Mouse (Mus musculus): Measurements from ENCODE around the gene Ptcd1. TPM values are rescaled to one million over a fixed set of nuclear protein-coding genes. Genes with fewer than 3 reads are reported as not detected.
"Not testable (repeated sequence)": the region's sequence is repeated elsewhere in the genome, so short reads cannot be mapped to it uniquely, and the experiment has no call there.

The Ptcd1 gene
- polyA plus RNA-seq, 1 experiment from 2014 or later, result 20.5 TPM

- WGBS, result 95% methylated on average over 9 of the region's 9 CpGs
- Histone ChIP-seq H3K4me2 (replicated peaks) (no peak overlapping the region), H3K4me1 (no peaks in the 10 kb centered on the region), H3K9me3 (no peaks in the 10 kb centered on the region), H3K36me3 (peaks cover 98% of the 10 kb centered on the region), H3K27me3 (replicated peaks) (no peaks in the 10 kb centered on the region), H3K27ac (no peak overlapping the region), H3K4me3 (no peak overlapping the region), H3K9ac (no peak overlapping the region)
- ATAC-seq (ENCODE audit: low FRiP score, low read depth), result no peak
Measured at GRCm38 (mm10) chr5:145105694-145106275, 61.1 kb downstream of the Ptcd1 start.

GRCm38 (mm10) chr5:145104328-145104727, 62.6 kb downstream of the Ptcd1 start:
- 84% methylated on average over 9 of the region's 9 CpGs for WGBS
- ATAC-seq (ENCODE audit: low FRiP score, low read depth), result no peak
- H3K36me3 ChIP-seq, result peaks cover 98% of the 10 kb centered on the region

GRCm38 (mm10) chr5:145102706-145103105, 64.2 kb downstream of the Ptcd1 start:
- 90% methylated on average over 4 of the region's 4 CpGs for WGBS
- Histone ChIP-seq H3K36me3 (peaks cover 94% of the 10 kb centered on the region), H3K4me1 (no peaks in the 10 kb centered on the region)

More at GRCm38 (mm10) chr5:145104328-145104727, 62.6 kb downstream of the Ptcd1 start:
- Histone ChIP-seq H3K27ac (no peak overlapping the region), H3K9me3 (no peaks in the 10 kb centered on the region), H3K27me3 (replicated peaks) (no peaks in the 10 kb centered on the region), H3K9ac (no peak overlapping the region), H3K4me1 (no peaks in the 10 kb centered on the region), H3K4me2 (replicated peaks) (no peak overlapping the region), H3K4me3 (no peak overlapping the region)

GRCm38 (mm10) chr5:145101451-145101850, 65.5 kb downstream of the Ptcd1 start:
- H3K27me3 ChIP-seq (replicated peaks); H3K9me3 ChIP-seq; H3K4me3 ChIP-seq; H3K4me2 ChIP-seq (replicated peaks); H3K27ac ChIP-seq; ATAC-seq (ENCODE audit: low FRiP score, low read depth); H3K9ac ChIP-seq; H3K4me1 ChIP-seq: not testable (repeated sequence)
- H3K36me3 ChIP-seq, result peaks cover 94% of the 10 kb centered on the region
- 98% methylated on average over 11 of the region's 11 CpGs for WGBS

More at GRCm38 (mm10) chr5:145102706-145103105, 64.2 kb downstream of the Ptcd1 start:
- H3K9me3 ChIP-seq, result no peaks in the 10 kb centered on the region
- no peak for ATAC-seq (ENCODE audit: low FRiP score, low read depth)
- no peaks in the 10 kb centered on the region for H3K27me3 ChIP-seq (replicated peaks)
- H3K27ac ChIP-seq, result no peak overlapping the region
- H3K4me3 ChIP-seq, result no peak overlapping the region
- H3K9ac ChIP-seq, result no peak overlapping the region
- no peak overlapping the region for H3K4me2 ChIP-seq (replicated peaks)

GRCm38 (mm10) chr5:145100960-145101359, 65.9 kb downstream of the Ptcd1 start:
- no peak overlapping the region for H3K9ac ChIP-seq
- no peaks in the 10 kb centered on the region for H3K9me3 ChIP-seq
- H3K27ac ChIP-seq, result no peak overlapping the region
- no peak overlapping the region for H3K4me2 ChIP-seq (replicated peaks)
- WGBS, result 95% methylated on average over 9 of the region's 9 CpGs
- ATAC-seq (ENCODE audit: low FRiP score, low read depth), result no peak
- H3K36me3 ChIP-seq, result peaks cover 94% of the 10 kb centered on the region
- no peaks in the 10 kb centered on the region for H3K27me3 ChIP-seq (replicated peaks)
- no peaks in the 10 kb centered on the region for H3K4me1 ChIP-seq
- H3K4me3 ChIP-seq, result no peak overlapping the region

GRCm38 (mm10) chr5:145098340-145098821, 68.5 kb downstream of the Ptcd1 start:
- H3K36me3 ChIP-seq, result peaks cover 92% of the 10 kb centered on the region
- H3K4me1 ChIP-seq, result no peaks in the 10 kb centered on the region
- no peaks in the 10 kb centered on the region for H3K27me3 ChIP-seq (replicated peaks)
- H3K4me2 ChIP-seq (replicated peaks), result no peak overlapping the region
- no peak overlapping the region for H3K27ac ChIP-seq
- WGBS, result 92% methylated on average over 10 of the region's 10 CpGs
- H3K9me3 ChIP-seq, result no peaks in the 10 kb centered on the region
- no peak overlapping the region for H3K4me3 ChIP-seq
- H3K9ac ChIP-seq, result no peak overlapping the region
- ATAC-seq (ENCODE audit: low FRiP score, low read depth), result no peak

Other genes starting within 250 kb of the Ptcd1 start
- gene Smurf1, start 201.3 kb downstream of the Ptcd1 start, polyA plus RNA-seq (2016; fragmentation: Nextera tagmentation; extraction: Ambion mirVana), result 26.5 and 30.2 TPM in 2 replicates
- gene Gm4871, start 134.4 kb downstream of the Ptcd1 start, polyA plus RNA-seq (2016; fragmentation: Nextera tagmentation; extraction: Ambion mirVana), result not detected in 2 replicates
- gene 1700018F24Rik, start 124.1 kb downstream of the Ptcd1 start, polyA plus RNA-seq (2016; fragmentation: Nextera tagmentation; extraction: Ambion mirVana), result not detected in 2 replicates
- gene Arpc1a, start 83.3 kb downstream of the Ptcd1 start, polyA plus RNA-seq (2016; fragmentation: Nextera tagmentation; extraction: Ambion mirVana), result 196 and 198 TPM in 2 replicates
- not detected in 2 replicates for gene Kpna7, start 83.1 kb downstream of the Ptcd1 start, polyA plus RNA-seq (2016; fragmentation: Nextera tagmentation; extraction: Ambion mirVana)
- 94.4 and 101 TPM in 2 replicates for gene Arpc1b, start 52.9 kb downstream of the Ptcd1 start, polyA plus RNA-seq (2016; fragmentation: Nextera tagmentation; extraction: Ambion mirVana)
- 116 and 136 TPM in 2 replicates for gene Pdap1, start 26.9 kb downstream of the Ptcd1 start, polyA plus RNA-seq (2016; fragmentation: Nextera tagmentation; extraction: Ambion mirVana)
- gene Bud31, start 26.7 kb downstream of the Ptcd1 start, polyA plus RNA-seq (2016; fragmentation: Nextera tagmentation; extraction: Ambion mirVana), result 231 and 236 TPM in 2 replicates
- 58.5 and 59.5 TPM in 2 replicates for gene Cpsf4, start 105 bp upstream of the Ptcd1 start, polyA plus RNA-seq (2016; fragmentation: Nextera tagmentation; extraction: Ambion mirVana)
- 538 and 555 TPM in 2 replicates for gene Atp5j2, start 25.0 kb upstream of the Ptcd1 start, polyA plus RNA-seq (2016; fragmentation: Nextera tagmentation; extraction: Ambion mirVana)
- gene Zkscan14, start 34.8 kb upstream of the Ptcd1 start, polyA plus RNA-seq (2016; fragmentation: Nextera tagmentation; extraction: Ambion mirVana), result 12.7 and 13.0 TPM in 2 replicates
- gene Zkscan5, start 37.5 kb upstream of the Ptcd1 start, polyA plus RNA-seq (2016; fragmentation: Nextera tagmentation; extraction: Ambion mirVana), result 17.5 and 19.2 TPM in 2 replicates
- 39.7 and 41.7 TPM in 2 replicates for gene Zfp655, start 64.6 kb upstream of the Ptcd1 start, polyA plus RNA-seq (2016; fragmentation: Nextera tagmentation; extraction: Ambion mirVana)
- 0.57 and 0.91 TPM in 2 replicates for gene Zscan25, start 113.4 kb upstream of the Ptcd1 start, polyA plus RNA-seq (2016; fragmentation: Nextera tagmentation; extraction: Ambion mirVana)
- gene Cyp3a57, start 178.2 kb upstream of the Ptcd1 start, polyA plus RNA-seq (2016; fragmentation: Nextera tagmentation; extraction: Ambion mirVana), result not detected in 2 replicates